Mouse (Mus musculus) adrenal gland, postnatal 25 days (tissue): ENCODE measurements around the gene Pias4. TPM values are rescaled to one million over a fixed set of nuclear protein-coding genes. Genes with fewer than 3 reads are reported as not detected.

Source experiments
- DNase-seq: peaks from one replicate; pipeline ENCODE4 v3.0.0; 2021; ENCODE audit warnings: mixed read lengths
- total RNA-seq: library from RNA; stranded (reverse); gene quantifications from 2 replicates; pipeline ENCODE4 v1.2.3, GENCODE M21; 2021

Pias4 gene
- total RNA-seq, 1 experiment from 2014 or later, result 36.9 TPM

DNA sequence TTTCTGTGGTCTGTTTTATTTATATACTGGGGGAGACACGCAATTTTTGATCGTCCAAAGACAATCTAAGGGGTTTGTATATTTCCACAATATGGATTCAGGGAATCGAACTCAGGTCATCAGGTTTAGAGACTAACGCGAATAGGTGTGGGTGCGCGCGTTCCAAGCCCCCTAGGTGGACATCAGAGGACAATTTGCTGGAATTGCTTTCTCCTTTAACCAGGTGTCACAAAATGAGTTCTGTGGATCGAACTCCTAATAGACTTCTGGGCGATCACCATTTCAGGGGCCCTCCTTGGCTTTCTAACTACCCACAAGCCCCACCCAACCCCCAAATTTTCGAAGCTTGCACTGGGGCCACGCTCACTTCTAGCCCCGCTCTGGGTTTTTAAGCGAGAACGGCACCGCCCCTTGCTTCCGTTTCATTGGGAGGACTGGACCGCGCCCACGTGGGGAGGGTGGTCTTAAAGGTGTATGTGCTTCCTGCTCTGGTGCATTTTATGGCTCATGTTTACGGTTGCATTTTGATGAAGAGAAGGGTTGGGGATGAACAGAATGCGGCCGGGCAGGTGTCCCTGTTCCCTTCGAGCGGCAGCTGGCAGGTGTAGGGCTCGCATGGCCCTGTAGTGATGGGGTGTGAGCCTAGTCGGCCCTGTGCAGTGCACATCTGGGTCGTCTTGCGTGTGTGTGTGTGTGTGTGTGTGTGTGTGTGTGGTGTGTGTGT is 960 bp upstream of the Pias4 start:
- peak; percentile 87 for DNase-seq

DNA sequence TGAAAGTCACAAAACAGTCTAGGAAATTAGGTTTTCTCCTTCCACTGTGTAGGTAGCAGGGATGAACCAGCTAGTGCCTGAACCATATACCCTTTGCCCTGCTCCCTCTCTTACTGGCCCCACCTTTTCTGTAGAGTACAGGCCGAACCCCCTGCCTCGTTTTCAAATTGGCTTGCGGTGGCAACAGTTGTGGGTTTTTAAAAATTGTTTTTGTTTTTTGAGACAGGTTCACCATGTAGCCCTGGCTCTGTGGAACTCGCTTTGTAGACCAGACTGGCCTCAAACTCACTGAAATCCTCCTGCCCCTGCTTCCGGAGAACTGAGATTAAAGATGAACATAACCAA is 336 bp upstream of the Pias4 start:
- no peak for DNase-seq

GRCm38 (mm10) chr10:81165118-81165517 is 2.6 kb downstream of the Pias4 start:
- DNase-seq, result no peak

DNA sequence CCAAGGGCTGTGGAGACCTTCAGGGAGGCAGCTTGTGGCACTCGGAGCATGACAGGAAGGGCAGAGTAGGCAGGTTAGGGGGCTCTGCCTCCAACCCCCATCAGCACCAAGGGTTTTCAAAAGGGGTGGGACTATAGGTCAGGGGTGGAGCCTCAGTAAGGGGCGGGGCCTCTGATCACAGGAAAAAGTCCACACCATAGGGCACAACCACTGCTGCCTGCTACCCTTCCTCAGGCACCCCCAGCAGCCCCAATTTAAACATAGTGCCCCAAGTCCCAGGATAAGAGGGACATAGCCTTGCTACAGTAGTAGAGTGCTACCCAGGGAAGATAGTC is 5.4 kb downstream of the Pias4 start:
- no peak for DNase-seq

GRCm38 (mm10) chr10:81161602-81162317 is 6.0 kb downstream of the Pias4 start:
- DNase-seq, result no peak

DNA sequence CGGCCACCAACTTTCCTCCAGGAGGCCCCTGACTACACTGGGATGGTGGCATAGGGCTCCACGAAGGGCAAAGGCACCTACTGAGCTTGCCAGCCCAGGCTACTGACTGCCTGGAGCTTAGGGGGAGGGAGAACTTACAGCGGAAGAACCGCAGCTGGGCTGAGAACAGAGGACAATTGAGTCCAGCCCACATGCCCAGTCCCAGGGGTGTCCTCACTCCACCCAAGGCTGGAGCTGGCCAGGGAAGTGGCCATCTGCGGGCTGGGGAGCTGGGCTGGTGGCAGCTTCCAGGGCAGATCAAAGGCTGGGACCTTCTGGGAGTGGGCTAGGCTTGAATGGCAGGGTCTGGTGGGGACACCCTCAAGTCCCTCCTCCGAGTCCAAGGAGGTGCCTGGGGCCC is 13.0 kb downstream of the Pias4 start:
- DNase-seq, result no peak

DNA sequence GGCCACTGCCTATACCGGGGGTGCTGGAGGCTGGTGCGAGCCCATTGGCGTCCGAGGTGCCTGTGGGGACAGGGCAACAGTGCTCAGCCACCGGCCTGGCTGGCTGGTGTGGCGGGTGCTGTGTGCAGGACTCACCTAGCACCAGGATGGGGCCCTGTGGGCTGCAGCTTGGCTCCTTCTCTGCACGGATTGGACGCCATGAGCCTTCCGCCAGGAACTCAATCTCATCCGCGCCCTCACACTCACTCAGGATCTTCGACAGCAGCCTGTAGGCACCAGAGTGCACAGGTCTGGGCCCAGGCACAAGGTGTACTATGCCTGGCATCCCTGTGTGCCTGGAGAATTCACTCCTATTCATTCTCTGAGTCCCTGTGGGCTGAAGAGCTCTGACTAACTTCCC is 13.4 kb downstream of the Pias4 start:
- no peak for DNase-seq

- no peak for DNase-seq
Measured at GRCm38 (mm10) chr10:81152609-81153008, 15.1 kb downstream of the Pias4 start.

DNA sequence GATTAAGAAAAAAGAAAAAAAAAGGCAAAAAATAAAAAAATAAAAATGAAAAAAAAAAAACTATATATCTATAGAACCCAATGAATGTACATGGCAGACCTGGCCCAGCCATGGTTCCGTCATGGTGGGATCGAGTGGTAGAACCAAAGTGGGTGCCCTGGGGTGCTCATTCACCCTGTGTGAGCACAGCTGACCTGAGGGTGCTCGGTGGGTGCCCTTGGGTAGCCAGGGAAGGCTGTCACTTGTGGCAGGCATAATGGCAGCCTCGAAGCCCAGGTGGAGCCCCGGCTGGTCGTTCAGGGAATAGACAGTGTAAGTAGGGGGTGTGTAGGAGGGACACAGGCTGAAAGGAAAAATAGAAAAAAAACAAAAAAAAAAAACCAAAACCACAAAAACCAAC is 16.5 kb downstream of the Pias4 start:
- DNase-seq, result no peak

- no peak for DNase-seq
Measured at GRCm38 (mm10) chr10:81146296-81146695, 21.4 kb downstream of the Pias4 start.

DNA sequence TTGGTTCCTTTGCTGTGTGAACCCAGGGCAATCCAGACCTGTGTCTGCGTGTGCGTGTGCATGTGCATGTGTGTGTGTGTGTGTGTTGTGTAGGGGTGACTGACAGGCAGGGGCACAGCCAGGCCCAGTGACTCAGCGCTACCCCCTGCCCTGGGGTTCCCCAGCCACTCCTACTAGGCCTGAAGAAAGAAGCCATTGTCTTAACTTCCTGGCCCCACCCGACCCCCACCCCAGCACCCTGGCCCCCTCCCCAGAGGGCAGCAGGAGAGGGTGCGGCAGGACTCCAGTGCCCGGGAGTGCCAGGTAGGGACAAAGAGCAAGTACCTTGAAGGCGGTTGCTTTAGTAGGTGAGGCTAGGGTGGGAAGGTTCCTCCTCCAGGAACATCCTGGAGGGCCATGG is 21.9 kb downstream of the Pias4 start:
- DNase-seq, result no peak

DNA sequence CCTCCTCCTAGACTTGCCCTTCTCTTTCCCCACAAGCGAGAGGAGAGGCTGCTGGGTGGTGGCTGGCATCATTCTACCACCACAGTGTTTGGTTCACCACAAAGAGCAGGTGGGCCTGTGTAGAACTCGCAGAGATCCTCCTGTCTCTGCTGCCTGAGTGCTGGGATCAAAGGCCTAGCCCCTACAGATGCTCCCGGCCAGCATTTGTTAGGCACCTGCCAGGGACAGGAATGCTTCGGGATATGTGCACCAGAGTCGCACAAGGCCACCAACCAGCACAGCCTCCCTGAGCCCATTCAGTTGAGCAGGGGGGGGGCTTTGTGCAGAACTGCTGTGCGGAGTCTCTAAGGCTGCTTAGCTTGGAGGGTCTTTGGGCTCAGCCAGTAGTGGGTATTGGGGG is 22.4 kb downstream of the Pias4 start:
- DNase-seq, result no peak

DNA sequence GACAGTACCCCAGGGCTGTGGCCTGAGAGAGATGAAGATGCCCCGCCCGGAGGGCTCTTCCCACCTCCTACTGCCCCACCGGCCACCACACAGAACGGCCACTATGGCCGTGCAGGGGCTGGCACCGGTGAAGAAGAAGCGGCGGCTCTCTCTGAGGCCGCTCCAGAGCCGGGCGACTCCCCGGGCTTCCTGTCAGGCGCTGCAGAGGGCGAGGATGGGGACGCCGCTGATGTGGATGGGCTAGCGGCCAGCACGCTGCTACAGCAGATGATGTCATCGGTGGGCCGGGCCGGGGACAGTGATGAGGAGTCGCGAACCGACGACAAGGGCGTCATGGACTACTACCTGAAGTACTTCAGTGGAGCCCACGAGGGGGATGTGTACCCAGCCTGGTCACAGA is 23.1 kb downstream of the Pias4 start:
- peak; percentile 56 for DNase-seq

DNA sequence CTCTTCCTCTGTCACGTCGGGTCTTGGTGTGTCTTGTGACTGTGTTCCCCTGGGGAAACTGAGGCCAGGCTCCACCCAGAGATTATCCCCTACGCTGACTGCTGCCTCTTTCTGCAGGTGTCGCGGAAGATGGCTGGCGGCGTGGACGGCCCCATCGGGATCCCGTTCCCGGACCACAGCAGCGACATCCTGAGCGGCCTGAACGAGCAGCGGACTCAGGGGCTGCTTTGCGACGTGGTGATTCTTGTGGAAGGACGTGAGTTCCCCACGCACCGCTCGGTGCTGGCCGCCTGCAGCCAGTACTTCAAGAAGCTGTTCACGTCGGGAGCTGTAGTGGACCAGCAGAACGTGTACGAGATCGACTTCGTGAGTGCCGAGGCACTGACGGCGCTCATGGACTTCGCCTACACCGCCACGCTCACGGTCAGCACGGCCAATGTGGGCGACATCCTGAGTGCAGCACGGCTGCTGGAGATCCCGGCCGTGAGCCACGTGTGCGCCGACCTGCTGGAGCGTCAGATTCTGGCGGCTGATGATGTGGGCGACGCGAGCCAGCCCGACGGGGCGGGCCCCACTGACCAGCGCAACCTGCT is 23.8 kb downstream of the Pias4 start:
- no peak for DNase-seq

DNA sequence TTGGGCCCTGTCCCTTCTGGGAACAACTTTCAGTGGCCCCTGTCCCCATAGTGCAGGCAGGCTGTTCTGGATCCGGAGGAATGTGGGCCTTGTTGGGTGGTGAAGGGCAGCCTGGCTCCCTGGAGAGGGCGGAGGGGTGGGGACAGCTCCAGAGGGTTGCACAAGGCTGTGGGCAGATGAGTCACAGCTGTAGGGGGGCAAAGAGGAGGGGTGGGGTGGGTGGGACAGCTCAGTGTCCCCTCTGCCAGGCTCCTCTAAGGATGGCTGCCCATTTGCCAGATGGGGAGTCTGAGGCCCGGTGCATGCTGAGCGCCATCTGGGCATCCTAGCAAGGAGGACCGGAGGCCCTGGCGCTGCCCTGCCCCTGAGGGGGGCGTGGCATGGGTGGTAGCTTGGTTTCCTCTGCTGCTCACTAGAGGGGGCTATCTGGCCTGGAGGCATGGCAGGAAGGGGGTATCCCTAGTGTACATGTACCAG is 24.5 kb downstream of the Pias4 start:
- DNase-seq, result peak; percentile 71

DNA sequence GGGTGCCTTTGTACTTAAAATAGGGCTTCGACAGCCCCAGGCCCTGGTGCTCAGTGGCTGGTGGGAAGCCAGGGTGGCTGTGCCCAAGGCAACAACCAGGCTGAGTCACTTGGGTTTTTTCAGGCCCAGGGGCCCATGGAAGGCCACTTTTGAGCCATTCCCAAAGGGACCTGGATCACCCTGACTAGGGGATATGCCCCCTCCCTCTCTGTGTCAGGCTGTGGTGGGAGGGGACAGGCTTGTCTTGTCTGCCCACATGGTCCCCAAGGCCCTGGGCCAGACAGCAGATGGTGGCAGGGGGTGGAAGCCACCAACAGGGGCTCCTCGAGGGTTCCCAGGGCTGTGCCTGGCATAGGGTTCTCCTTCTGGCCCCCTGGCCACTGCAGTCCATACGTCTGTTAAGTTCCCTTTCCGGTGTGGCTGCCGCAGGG is 25.2 kb downstream of the Pias4 start:
- no peak for DNase-seq

- no peak for DNase-seq
Measured at GRCm38 (mm10) chr10:81141455-81142210, 26.1 kb downstream of the Pias4 start.

DNA sequence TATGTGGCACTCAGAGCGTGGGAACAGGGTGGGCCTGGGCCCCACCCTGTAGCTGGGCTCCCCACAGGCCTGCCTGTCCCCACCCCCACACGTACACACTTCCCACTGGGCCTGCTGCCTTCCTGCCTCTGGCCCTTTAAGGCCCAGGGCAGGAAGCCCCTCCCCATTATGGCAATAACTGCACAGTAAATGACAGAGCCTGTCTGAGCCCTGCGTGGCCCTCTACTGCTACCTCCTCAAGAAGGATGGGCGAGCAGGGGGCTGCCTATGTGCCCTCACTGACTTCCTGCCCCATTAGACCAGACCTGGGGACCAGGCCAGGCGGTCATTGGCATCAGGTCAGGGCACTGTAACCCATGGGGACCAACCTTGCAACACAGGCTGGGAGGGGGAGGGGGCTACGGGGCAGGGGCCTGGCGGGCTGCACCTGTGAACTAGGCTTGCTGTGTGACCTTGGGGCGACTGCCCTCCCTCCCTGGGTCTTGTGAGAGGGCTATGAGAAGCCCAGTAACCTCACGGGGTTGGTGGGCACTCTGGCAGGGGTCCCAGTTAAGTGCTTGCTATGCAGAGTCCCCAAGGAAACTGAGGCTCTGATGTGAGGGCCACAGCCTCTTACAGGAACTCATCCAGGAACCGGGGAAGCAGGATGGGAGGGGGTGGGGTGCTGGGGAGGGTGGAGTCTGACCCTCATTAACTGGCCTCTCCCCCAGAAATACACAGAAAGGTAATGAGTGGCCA is 26.8 kb downstream of the Pias4 start:
- DNase-seq, result no peak

DNA sequence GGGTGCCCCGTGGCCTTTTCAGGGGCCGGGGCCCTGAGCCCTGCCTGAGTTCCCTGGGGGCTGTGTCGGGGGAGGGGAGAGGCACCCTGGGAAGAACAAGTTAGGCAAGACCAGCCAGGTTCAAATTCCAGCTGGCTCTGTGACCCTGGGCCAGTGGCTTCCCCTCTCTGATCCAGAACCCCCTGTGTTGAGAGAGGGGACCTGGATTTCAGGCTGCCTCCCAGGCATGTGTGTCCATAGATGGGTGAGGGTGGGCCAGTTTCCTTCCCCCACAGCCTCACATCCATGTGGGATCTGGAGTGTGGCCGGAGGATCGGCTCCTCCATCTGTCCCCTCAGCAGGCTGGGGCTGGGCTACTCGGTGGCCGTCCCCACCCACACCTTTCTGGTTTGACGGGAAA is 27.7 kb downstream of the Pias4 start:
- DNase-seq, result no peak

GRCm38 (mm10) chr10:81139529-81139846 is 28.2 kb downstream of the Pias4 start:
- DNase-seq, result no peak

GRCm38 (mm10) chr10:81138821-81139528 is 28.7 kb downstream of the Pias4 start:
- no peak for DNase-seq
